Mouse (Mus musculus): ENCODE data around the gene Gpr132.
"Not testable (repeated sequence)": the region's sequence is repeated elsewhere in the genome, so short reads cannot be mapped to it uniquely, and the experiment has no call there.

The Gpr132 gene

GRCm38 (mm10) chr12:112828501-112829243, 39.4 kb downstream of the Gpr132 start:
- in situ Hi-C loops (cut with MboI, MseI) = no loop called here

- in situ Hi-C loops (cut with MboI, MseI) = no loop called here
Measured at GRCm38 (mm10) chr12:112825901-112826300, 42.1 kb downstream of the Gpr132 start.

GRCm38 (mm10) chr12:112823221-112823620, 44.8 kb downstream of the Gpr132 start:
- in situ Hi-C loops (cut with MboI, MseI) = no loop called here

GRCm38 (mm10) chr12:112822676-112823075, 45.4 kb downstream of the Gpr132 start:
- in situ Hi-C loops (cut with MboI, MseI) = no loop called here

GRCm38 (mm10) chr12:112821974-112822373, 46.1 kb downstream of the Gpr132 start:
- in situ Hi-C loops (cut with MboI, MseI) = no loop called here

GRCm38 (mm10) chr12:112821216-112821615, 46.8 kb downstream of the Gpr132 start:
- in situ Hi-C loops (cut with MboI, MseI) = no loop called here

- in situ Hi-C loops (cut with MboI, MseI) = no loop called here
Measured at GRCm38 (mm10) chr12:112820401-112820999, 47.5 kb downstream of the Gpr132 start.

- in situ Hi-C loops (cut with MboI, MseI) = no loop called here
Measured at GRCm38 (mm10) chr12:112819057-112819662, 48.9 kb downstream of the Gpr132 start.

- in situ Hi-C loops (cut with MboI, MseI) = not testable (repeated sequence)
Measured at GRCm38 (mm10) chr12:112816866-112817265, 51.2 kb downstream of the Gpr132 start.

GRCm38 (mm10) chr12:112816294-112816693, 51.7 kb downstream of the Gpr132 start:
- in situ Hi-C loops (cut with MboI, MseI) = no loop called here

GRCm38 (mm10) chr12:112814682-112815470, 53.2 kb downstream of the Gpr132 start:
- in situ Hi-C loops (cut with MboI, MseI) = no loop called here

- in situ Hi-C loops (cut with MboI, MseI) = no loop called here
Measured at GRCm38 (mm10) chr12:112813370-112813769, 54.7 kb downstream of the Gpr132 start.

GRCm38 (mm10) chr12:112810092-112810885, 57.7 kb downstream of the Gpr132 start:
- in situ Hi-C loops (cut with MboI, MseI) = no loop called here

- in situ Hi-C loops (cut with MboI, MseI) = no loop called here
Measured at GRCm38 (mm10) chr12:112809641-112810040, 58.4 kb downstream of the Gpr132 start.

GRCm38 (mm10) chr12:112808587-112809364, 59.3 kb downstream of the Gpr132 start, which contains the start of gene Clba1:
TSS of gene Clba1 (plus strand) at chr12:112808937.
- in situ Hi-C loops (cut with MboI, MseI) = no loop called here

- in situ Hi-C loops (cut with MboI, MseI) = no loop called here
Measured at GRCm38 (mm10) chr12:112808212-112808586, 59.8 kb downstream of the Gpr132 start.

GRCm38 (mm10) chr12:112807796-112808195, 60.2 kb downstream of the Gpr132 start:
- in situ Hi-C loops (cut with MboI, MseI) = no loop called here

GRCm38 (mm10) chr12:112806044-112806443, 62.0 kb downstream of the Gpr132 start:
- in situ Hi-C loops (cut with MboI, MseI) = no loop called here

- in situ Hi-C loops (cut with MboI, MseI) = no loop called here
Measured at GRCm38 (mm10) chr12:112804046-112804445, 64.0 kb downstream of the Gpr132 start.

GRCm38 (mm10) chr12:112802917-112803316, 65.1 kb downstream of the Gpr132 start:
- in situ Hi-C loops (cut with MboI, MseI) = no loop called here

Data from T-helper 17 cell (primary cell).